Mouse (Mus musculus): ENCODE results near the gene Upk3a.

The Upk3a gene

DNA sequence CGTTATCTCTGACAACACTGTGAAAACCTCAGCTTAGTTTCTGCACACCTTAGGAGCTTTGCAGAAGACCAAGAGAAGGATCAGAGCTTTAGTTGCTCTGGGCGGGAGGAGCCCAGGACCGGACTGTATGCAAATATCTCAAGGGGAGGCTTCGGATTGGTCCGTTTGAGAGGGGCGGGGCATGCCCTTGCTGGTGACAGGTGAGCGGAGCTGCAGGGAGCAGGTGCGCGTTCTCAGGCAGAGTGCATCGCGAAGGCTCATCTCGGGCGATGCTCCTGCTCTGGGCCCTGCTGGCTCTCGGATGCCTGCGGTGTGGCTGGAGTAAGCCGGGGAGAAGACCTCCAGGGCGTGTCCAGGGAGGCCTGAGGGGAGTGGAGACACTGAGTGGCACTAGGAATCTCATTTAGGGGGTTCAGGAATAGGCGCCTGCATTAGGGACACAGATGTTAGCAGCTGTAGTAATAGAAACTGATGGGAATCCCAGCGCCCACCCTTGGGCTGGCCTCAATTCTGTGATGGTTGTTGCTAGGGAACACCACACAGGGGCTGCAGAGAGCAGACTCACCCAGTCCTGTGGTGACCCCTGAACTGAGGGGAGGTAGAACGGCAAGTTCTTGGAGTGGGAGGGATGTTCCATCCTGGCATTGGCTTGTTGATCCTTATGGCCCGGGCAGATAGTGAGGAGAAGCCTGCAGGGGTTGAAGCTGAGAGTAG, at the start of gene Upk3a:
Upk3a (plus strand) TSS at position 191 of the 714 bp plus-strand sequence.
- DNase-seq, result peak; percentile 71

DNA sequence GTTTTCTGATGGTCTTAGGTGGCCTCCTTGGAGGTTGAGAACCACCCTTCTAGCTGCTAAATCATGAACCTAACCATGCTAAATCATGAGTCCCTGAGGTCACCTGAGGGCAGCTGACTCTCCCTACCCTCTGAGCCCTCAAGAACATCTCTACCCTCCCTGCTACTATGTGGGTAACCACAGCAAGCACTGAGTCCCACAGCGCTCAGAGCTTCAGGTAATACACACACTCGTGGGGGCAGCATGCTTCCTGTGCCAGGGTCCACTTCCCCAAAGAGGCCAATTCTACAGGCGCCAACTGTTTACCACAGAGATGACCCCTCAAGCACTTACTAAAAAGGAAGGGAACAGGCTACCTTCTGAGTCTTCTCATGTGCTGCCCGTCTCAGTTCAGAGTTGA, 48.4 kb upstream of the Upk3a start:
- DNase-seq, result no peak

DNA sequence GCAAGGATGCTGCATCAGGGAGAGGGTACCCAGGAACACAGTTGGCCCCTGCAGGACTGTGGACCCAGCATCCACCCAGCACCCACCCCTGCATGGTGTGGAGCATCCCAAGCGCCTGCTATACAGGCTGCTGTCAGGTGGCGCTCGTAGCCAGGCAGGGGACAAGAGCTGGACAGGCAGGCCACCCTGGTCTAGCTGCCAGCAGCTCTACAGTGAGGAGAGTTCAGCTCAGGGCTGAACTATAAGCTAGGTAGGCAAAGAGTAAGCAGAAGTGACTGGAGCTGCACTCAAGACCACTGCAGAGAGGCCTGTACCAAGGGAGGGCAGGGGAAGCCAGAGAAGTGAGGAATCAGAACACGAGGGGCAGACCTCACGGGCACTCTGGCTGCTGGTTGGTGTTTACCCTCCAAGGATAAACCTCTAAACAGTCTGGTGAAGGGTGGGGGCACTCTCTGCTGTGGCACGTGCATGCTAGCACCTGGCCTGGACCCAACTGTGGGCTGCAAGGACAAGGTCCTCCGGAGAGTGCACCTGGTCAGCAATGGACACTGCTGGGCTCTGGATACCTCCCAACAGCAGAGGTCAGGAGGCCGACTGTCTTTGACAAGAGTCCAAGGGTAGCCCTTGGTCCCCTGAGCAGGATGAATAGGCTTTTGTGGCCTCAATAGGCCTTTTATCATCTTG, 43.9 kb upstream of the Upk3a start:
- peak; percentile 73 for DNase-seq

DNA sequence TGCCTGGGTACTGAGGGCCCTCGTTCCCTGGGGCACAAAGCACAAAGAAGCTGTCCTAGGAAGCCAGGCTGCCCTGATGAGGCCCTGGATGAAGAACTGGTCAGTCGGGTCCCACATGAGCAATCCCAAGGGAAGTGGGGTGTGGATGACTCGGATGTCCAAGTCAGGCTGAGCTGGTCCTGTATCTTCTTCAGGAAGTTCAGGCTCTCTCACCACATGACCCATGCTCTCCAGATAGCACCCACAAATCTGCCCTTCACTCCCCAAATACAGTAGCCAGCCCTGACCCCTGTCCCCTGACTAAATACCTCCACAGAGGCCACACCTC, 43.4 kb upstream of the Upk3a start:
- DNase-seq, result no peak

DNA sequence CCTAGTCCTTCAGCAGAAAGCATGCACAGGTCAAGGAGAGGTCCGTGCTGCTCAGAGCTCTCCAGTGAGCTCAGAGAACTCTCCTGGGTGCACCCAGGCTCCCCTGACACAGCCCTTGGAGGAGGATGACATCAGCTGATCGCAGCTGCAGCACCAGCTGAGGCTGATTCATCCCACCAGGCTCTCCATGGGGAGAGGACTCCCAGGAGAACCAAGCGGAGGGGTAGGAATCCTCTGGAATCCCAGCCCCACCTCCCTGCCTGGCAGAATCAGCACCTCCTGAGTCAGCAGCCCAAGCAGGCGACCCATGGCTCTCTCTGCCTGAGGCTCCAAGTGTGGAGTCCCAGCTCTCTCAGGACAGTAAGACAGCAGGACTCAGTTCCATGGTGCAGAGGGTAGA, 41.2 kb upstream of the Upk3a start:
- DNase-seq, result peak; percentile 40

DNA sequence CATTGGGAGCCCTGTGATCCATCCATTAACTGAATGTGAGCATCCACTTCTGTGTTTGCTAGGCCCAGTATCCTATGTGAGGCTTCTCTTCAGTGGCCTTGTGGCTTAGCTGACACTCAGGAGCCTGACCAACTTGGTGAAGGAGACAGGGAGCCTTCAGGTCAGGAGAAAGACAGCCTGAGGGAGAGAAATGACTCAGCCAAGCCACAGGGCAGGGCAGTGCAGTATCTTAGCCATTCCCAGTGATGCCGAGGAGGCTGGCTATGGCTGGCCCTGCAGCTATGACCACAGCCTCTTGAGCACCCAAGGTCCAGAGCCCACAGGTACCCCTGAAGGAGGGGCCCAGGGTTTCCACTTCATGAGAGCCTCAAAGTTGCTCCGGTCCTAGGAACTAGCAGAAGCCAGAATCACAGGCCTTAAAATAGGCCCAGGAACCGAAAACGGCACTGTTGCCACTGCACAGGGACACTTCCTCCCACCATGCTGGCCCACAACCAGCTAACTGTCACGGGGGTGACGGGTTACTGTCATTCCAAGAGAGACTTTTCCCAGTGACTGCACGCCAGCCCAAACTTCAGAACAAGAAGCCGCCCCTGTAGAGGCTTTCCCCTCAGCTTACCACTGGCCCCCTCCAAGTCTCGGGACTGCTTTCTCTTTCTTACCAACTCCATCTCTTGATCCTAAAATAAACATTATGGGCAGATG, 35.2 kb upstream of the Upk3a start:
- DNase-seq, result no peak

DNA sequence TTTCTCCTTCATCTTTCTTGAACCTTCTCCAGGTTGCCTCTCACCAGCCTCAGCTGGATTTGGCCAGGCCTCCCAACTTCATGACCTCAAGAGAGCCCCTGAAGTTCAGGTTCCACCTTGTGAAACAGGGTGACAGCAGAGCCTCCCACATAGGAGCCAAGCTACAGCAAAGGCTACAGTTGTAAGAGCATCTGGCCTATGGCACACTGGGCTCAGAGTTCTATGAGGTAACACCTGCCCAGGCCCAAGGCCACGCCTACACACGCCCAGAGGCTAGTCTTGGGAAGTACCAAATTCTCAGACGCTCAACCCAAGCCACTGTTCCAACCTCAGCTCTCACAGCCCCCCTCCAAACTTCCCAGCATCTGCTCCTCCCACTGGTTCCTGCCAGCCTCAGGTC, 34.1 kb upstream of the Upk3a start:
- DNase-seq, result no peak

DNA sequence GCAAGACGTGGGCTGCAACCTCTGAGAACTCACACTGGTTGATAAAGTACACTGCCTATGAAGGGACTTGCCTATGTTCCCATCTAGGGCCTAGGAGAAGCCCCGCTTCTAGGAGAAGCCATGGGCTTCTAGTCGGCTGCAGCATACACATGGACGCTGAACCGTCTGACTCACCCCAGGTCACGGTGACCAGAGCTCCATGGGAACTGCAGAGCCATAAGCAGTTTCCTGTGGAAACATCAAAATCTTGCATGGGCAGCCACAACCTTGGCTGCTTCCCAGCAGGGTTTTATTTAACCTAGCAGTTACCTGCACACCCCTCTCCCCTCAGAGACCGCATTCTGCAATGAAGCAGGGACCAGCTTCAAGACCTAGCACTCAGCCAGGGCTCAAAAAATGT, 33.2 kb upstream of the Upk3a start:
- DNase-seq, result no peak

DNA sequence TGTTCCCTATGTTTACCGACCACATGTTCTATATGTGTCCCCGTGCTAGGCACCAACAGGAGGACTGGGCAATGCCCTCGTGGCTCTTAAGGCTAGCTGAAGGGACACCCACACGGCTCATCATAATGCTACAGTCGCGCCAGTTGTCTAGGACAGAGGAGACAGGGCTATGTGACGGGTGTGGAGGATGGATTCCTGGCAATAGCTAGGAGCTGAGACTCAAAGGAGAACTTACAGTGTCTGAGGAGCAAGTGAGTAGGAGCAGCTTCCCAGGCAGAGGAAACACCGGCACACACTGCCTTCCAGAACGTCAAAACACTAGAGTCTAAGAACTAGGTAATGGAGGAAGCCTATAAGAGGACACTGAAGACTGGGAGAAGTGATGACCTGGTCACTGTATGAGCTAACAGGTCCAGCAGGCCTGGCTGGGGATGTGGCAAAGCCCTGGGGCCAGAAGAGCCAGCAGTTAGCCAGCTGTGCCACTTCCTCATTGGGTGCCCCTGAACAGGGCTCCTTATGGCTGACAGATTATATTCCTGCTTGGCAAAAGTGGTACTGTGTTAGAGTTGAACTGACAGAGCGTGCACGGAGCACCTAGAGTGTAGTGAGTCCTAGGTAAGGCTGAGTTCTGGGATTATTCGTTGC, 31.3 kb upstream of the Upk3a start:
- no peak for DNase-seq

DNA sequence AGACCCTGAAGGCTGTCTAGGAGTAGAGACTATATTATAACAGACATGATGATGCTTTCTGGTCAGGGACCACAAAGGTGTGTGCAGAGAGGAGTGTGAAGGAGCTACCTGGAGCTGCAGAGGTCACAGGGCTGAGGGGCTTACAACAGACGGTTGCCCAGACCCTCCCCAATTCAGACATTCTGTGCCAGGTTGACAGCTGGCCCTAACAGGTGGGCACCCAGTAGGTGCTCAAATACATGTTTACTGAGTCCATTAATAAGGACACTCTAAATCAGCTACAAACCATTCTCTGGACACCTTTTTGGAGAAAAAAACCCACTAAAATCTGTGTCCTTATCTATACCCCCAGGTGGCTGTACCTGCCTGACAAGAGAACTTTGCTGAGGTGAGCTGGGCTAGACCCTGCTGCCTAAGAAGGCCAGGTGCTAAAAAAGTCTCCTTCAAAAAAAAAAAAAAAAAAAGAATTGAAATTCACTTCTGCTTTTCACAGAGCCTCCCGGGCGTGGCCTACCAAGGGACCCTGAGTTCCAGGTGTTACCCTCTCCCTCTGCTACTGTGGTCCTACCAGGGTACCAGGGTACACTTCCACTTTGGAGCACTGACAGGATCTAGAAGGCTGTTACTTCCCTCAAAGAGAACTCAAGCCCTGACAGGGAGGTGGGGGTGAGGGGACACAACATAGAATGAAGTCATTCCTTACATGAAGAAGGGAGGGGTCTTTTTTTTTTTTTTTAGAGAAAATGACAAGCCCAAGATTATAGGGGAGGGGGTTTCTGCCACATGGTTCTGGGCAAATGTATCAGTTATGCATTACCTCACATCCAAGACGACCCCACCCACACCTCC, 30.5 kb upstream of the Upk3a start:
- DNase-seq, result no peak

DNA sequence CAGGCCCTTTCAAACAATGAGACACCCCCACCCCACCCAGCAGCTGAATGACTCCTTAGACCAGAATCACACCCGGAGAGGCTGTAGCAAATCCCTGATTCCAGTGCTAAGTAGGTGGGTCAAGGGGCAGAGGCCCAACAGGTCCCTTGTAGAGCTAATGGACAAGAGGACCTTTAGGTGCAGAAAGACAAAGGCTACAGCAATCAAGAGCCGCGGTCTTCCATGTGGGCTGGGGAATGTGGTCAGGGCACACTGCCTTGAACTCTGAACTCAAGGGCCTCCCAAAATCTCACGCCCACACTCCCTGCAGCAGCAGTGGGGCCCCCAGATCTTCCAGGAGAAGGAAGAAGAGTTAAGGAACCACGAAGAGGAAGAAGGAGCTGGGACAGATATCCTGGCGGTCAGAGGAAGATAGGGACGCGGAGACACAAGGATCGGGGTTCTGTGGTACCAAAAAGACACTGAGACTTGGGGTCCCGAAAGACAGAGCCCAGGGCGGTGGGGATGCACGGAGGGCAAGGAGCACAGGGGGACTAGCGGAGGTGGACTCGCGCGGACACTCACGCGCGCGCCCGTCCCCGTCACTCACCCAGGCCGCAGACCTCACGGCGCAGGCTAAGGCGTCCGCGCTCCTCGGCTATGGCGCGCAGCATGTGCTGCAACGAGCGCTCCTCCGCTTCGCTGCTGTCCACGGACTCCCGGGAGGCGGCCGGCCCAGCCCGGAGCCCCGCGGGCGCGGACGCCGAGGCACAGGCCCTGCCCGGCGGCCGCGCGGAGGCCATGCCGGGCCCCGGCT, 29.7 kb upstream of the Upk3a start:
- DNase-seq, result peak; percentile 67

DNA sequence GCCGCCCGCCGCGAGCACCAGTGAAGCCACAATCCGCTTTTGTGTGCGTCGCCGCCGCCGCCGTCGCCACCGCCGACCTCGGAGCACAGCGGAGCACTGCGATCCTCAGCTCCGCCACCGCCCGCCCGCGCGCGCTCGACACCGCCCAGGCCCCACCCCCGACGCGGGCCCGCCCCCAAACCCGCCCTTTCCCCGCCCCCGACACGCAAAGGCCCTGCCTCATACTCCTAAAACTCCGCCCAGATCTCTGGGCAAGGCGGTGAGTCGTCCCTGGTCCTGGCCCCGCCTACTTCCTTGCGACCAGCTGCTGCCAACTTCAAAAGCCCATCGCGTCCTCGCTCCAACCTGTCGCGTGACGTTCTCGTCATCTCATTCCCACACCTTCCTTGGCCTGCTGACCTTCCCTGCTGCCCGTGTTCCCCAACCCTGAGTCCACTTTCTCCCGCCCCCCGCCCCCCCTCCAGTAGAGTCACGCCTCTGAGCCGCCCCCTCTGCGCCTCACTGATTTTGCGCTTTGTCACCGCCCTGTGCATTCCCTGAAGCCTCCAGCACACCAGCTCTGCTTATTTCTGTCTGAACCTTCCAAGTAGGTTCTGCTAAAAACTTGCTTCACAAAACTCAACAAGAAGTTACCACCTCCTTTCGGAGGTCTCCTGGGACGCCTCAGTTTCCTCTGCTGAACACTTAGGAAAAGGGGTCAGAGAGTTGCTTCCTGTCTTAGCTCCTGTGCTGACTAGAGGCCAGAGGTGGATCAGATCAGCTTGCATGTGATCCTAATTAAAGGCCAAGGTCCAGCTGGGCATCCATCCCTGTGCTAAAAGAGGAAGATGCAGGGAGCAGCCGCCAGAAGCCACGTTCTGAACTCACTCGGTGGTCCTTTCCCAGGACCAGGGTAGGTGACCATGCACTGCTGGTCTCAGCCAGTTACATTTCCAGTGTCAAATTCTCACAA, 28.8 kb upstream of the Upk3a start, which contains the start of gene 5031439G07Rik:
5031439G07Rik (minus strand) TSS at position 678 of the 952 bp plus-strand sequence.
- DNase-seq, result peak; percentile 95

DNA sequence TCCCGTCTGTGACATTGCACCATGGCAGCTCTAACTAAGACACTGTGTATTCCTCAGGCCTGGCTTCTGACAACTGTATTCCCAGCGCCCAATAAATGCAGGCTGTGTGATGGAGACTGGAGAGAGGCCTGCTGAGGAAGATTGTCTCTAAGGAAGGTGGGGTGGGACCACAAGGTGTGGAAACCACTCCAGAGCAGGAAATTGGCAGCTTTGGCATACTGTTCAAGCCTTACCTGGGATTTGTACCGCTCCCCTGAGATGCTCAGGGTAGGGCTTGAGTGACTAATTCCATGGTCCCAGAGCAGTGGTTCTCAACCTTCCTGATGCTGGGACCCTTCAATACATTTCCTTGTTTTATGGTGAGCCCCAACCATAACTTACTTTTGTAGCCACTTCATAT, 27.8 kb upstream of the Upk3a start:
- no peak for DNase-seq

DNA sequence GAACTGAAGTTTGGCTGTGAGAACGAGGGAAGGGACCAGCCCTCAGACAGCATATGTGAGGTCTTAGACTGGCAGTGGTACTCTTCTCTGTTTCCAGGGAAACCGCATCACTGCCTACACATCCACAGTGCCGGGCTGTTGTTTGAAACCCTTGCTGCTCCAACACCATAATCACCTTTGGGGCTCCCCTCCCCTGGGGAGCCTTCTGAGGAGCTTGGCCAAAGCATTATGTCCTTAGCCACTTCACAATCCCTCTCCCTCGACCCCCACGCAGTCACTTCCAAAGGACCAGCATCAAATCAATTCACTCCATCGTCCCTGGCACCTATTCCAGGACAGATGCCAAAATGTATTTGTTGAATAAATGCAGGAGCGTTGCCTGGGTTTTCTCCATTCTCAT, 27.2 kb upstream of the Upk3a start:
- DNase-seq, result no peak

DNA sequence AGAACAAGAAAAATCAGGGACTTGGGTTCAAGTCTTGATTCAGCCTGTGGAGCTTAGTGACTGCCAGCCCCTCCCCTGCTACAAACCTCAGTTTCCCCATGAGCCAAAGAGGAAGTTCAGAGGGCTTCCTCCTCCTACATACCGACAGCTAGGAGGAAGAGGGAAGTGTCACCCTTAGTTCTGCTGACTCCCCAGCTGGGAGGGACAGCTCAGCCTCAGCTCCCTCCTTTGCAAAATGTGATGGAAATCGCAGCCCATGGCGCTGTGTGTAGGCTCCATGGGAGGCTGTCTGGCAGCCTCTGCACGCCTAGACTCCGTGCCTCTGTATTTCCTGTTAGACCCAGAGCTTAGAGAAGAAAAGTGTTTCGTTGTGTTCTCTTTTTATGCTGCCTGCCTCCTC, 22.4 kb upstream of the Upk3a start:
- DNase-seq, result no peak

DNA sequence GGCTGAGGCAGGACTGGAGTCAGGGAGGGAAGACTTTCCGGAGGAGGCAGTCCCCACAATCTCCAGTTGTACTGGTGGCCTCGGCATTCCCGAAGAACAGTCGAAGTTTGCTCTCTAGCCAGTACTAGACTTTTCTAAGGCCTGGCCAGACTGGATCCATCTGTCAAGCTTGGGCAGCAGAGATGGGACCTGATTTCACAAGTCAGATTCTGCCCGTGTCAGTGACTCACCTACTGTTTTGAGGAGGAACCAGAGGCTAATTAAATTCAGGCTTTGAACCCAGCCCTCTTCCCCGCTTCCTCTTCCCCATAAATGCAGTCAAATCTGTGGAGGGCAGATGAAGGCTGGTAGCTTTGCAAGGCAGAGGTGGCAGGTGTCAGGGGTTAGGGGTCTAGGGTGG, 21.9 kb upstream of the Upk3a start:
- no peak for DNase-seq

DNA sequence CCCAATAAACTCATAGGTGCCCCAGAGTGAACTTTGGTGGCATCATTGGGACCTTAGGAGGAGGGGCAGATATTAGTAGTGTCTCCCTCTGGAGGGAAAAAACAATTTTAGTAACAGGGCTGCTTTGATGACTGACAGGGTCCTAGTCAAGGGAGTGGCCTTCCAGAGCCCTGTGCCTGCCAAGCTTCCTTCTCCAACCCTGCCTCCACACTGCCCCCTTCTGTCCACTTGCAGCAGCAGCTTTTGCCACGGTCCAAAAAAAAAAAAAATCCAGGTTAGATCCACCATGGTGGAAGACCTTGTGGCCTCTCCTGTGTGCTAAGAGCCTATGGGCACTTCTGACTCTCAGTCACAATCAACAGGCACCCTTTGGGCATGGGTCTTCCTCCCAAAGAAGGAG, 21.0 kb upstream of the Upk3a start:
- peak; percentile 79 for DNase-seq

DNA sequence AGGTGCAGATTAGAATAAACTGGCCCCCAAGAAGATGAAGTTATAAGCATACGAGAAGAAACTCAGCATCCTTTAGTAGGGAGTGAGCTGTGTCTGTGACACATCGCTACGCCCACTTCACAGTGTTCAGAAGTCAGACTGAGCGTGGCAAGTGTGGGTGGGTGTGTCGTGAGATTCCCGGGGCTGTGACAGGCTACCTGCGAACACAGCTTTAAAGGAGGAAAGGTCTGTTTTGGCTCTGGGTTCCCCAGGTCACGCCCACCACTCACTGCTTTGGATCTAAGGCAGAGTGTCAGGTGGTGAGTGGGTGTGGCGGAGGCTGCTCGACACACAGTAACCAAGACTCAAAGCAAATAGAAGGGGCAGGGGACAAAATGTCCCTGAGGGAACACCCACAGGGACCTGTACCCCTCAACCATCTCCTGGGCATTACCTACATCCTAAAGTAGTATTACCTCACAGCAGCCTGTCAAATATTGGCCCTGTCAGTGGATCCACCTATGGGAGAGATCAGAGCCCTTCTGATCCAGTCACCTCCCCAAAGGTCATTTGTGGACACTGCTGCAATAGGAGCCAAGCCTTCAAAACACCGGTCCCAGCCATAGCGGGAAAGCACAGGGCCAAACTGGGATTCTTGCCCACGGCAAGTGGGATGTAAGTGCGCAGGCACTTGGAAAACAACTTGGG, 19.0 kb upstream of the Upk3a start:
- no peak for DNase-seq

DNA sequence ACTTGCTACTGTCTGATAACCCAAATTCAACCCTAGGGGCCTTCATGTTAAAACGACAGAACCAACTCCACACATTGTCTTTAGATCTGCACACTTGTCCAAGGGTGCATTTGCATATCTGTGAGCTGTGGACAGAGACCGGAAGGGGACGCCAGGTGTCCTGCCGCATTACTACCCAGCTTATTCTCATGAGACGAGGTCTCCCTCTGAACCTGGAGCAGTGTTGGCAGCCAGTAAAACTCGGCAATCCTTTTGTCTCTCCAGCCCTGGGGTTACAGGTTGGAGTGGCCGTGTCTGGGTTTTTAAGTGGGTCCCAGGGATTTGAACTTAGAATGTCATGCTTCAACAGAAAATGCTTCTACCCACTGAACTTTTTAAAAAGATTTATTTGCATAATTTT, 17.0 kb upstream of the Upk3a start:
- DNase-seq, result no peak

Data from kidney, postnatal 10 days (tissue).